Mouse (Mus musculus) midbrain, embryonic 10.5 days (tissue): ENCODE measurements around the gene Gm10842. TPM values are rescaled to one million over a fixed set of nuclear protein-coding genes. Genes with fewer than 3 reads are reported as not detected.
"Not testable (repeated sequence)": the region's sequence is repeated elsewhere in the genome, so short reads cannot be mapped to it uniquely, and the experiment has no call there.

Experiments
- DNase-seq: peaks from one replicate; pipeline ENCODE4 v3.0.0-alpha.2; 2017; ENCODE audit warnings: low spot score
- H3K27ac ChIP-seq: fragments of 300-500 bp; sonication (generic); replicated peaks from 2 replicates; pipeline ENCODE4 v1.5.1; 2016; ENCODE audit warnings: mild to moderate bottlenecking
- H3K27me3 ChIP-seq: fragments of 300-500 bp; sonication (generic); 2 replicates; pipeline ENCODE4 v1.6.1; 2016; ENCODE audit warnings: low read depth, mild to moderate bottlenecking; ENCODE audit not compliant: poor library complexity, severe bottlenecking
- H3K36me3 ChIP-seq: fragments of 300-500 bp; sonication (generic); 2 replicates; pipeline ENCODE4 v1.6.1; 2016; ENCODE audit warnings: mild to moderate bottlenecking, moderate library complexity
- H3K4me1 ChIP-seq: fragments of 300-500 bp; sonication (generic); 2 replicates; pipeline ENCODE4 v1.6.1; 2016
- H3K4me3 ChIP-seq: fragments of 300-500 bp; sonication (generic); 2 replicates; pipeline ENCODE4 v1.5.1; 2016; ENCODE audit warnings: mild to moderate bottlenecking, moderate library complexity
- H3K9me3 ChIP-seq: fragments of 300-500 bp; sonication (generic); replicated peaks from 2 replicates; pipeline ENCODE4 v1.6.1; 2016; ENCODE audit warnings: mild to moderate bottlenecking
- WGBS: fragments of 180-500 bp; shearing (Covaris S2); methylation state at CpG from one replicate; pipeline ENCODE4 v1.1.7; 2016; 5-methylcytosine and 5-hydroxymethylcytosine counted together
- polyA plus RNA-seq: library from polyadenylated mRNA; unstranded; fragments of >200 nt; fragmentation: Nextera tagmentation; extraction: Ambion mirVana; gene quantifications from 2 replicates; pipeline ENCODE4 v1.2.1, GENCODE M21; 2016

Gm10842 gene
- polyA plus RNA-seq, result not detected in 2 replicates

GRCm38 (mm10) chr11:105146593-105146992 lies at the start of gene Gm10842:
Gene Gm10842, plus strand, starts transcription at chr11:105146893.
- no peak for DNase-seq
- Histone ChIP-seq H3K27me3 (peaks cover 12% of the 10 kb centered on the region), H3K4me1 (peaks cover 6% of the 10 kb centered on the region), H3K4me3 (no peak within 1 kb of the TSS), H3K36me3 (peaks cover 7% of the 10 kb centered on the region; the same call in 1 of the 2 replicates), H3K9me3 (no peaks in the 10 kb centered on the region), H3K27ac (no peak within 1 kb of the TSS)
- 81% methylated on average over 3 of the region's 3 CpGs for WGBS

DNA sequence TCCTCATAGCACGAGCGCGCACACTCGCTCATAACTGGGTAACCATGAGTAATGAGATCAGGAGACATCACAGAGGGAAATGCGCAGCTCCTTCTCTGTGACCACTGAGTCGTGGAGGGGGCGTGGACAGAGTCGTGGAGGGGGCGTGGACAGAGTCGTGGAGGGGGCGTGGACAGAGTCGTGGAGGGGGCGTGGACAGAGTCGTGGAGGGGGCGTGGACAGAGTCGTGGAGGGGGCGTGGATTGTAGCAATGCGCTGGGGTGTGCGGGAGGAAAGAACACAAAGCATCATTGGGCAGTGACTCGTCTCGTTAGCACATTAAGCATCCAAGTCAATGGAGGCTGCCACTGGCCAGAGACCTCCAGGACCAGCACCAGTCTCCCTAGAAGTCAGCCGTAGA lies 34.2 kb upstream of the Gm10842 start:
- not testable (repeated sequence) for H3K36me3 ChIP-seq, H3K27ac ChIP-seq, H3K4me1 ChIP-seq, DNase-seq, H3K27me3 ChIP-seq, H3K9me3 ChIP-seq, H3K4me3 ChIP-seq
- WGBS, result 79% methylated on average over 22 of the region's 22 CpGs

GRCm38 (mm10) chr11:105117814-105118213 lies 28.9 kb upstream of the Gm10842 start:
- Histone ChIP-seq H3K4me3 (no peak overlapping the region), H3K27me3 (no peaks in the 10 kb centered on the region), H3K27ac (no peak overlapping the region), H3K9me3 (no peaks in the 10 kb centered on the region), H3K36me3 (no peaks in the 10 kb centered on the region), H3K4me1 (0 out of 2 replicates have a peak, but pooled peaks cover 3% of the 10 kb centered on the region)
- DNase-seq, result no peak
- WGBS, result 88% methylated on average over 7 of the region's 7 CpGs

GRCm38 (mm10) chr11:105120551-105121061 lies 26.1 kb upstream of the Gm10842 start:
- Histone ChIP-seq H3K9me3 (no peaks in the 10 kb centered on the region), H3K4me3 (no peak overlapping the region), H3K36me3 (no peaks in the 10 kb centered on the region), H3K4me1 (0 out of 2 replicates have a peak, but pooled peaks cover 3% of the 10 kb centered on the region), H3K27ac (no peak overlapping the region), H3K27me3 (no peaks in the 10 kb centered on the region)
- DNase-seq, result no peak
- 30% methylated on average over 4 of the region's 4 CpGs for WGBS

DNA sequence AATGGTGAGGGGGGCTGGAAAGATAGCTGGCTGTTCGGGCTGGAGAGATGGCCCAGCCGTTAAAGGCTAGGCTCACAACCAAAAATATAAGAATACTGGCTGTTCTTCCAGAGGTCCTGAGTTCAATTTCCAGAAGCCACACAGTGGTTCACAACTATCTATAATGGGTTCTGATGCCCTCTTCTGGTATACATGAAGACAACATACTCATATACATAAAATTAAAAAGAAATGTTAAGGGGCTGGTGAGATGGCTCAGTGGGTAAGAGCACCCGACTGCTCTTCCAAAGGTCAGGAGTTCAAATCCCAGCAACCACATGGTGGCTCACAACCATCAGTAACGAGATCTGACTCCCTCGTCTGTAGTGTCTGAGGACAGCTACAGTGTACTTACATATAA lies 24.9 kb upstream of the Gm10842 start:
- not testable (repeated sequence) for DNase-seq, H3K9me3 ChIP-seq, H3K27ac ChIP-seq, H3K36me3 ChIP-seq, H3K4me1 ChIP-seq, H3K27me3 ChIP-seq, H3K4me3 ChIP-seq
- 78% methylated on average over 5 of the region's 5 CpGs for WGBS

DNA sequence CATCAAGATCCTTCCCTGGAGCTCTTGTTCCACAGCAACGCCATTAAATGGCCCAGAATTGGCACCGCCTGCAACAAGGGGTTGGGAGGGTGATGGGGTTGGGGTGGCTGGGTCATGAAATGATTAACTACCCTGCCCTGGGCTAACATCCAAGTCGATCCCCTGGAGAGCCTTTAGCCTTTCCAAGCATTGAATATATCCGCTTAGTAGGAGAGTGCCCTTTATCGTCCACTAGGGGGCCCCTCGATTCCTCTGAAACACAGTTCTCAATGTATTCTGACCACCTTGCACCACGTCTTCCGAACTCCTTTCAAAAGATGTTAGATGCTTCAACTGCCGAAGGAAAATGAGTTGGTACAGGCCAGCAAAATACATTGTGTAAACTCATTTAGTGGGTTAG lies 22.7 kb upstream of the Gm10842 start:
- H3K4me1 ChIP-seq, result peaks cover 15% of the 10 kb centered on the region
- H3K36me3 ChIP-seq, result peaks cover 4% of the 10 kb centered on the region
- peak; percentile 50 for DNase-seq
- no peak overlapping the region for H3K4me3 ChIP-seq
- no peaks in the 10 kb centered on the region for H3K9me3 ChIP-seq
- WGBS, result 11% methylated on average over 9 of the region's 9 CpGs
- no peak overlapping the region for H3K27ac ChIP-seq
- H3K27me3 ChIP-seq, result no peaks in the 10 kb centered on the region

- Histone ChIP-seq H3K36me3 (peaks cover 24% of the 10 kb centered on the region), H3K4me3 (peak within 1 kb of the TSS; percentile 99), H3K9me3 (no peaks in the 10 kb centered on the region), H3K27ac (peak within 1 kb of the TSS; percentile 79), H3K27me3 (no peaks in the 10 kb centered on the region), H3K4me1 (peaks cover 13% of the 10 kb centered on the region)
- 3% methylated on average over 38 of the region's 38 CpGs for WGBS
- DNase-seq, result peak; percentile 90
Measured at GRCm38 (mm10) chr11:105125735-105126519, 20.8 kb upstream of the Gm10842 start, which contains the start of gene Mettl2. Gene Mettl2, plus strand, starts transcription at chr11:105126425.

GRCm38 (mm10) chr11:105126520-105127029 lies 20.1 kb upstream of the Gm10842 start:
- WGBS, result under 1% methylated on average over 49 of the region's 49 CpGs
- peaks cover 30% of the 10 kb centered on the region for H3K36me3 ChIP-seq
- DNase-seq, result no peak
- peak overlapping the region; percentile 79 for H3K27ac ChIP-seq
- H3K4me1 ChIP-seq, result peaks cover 13% of the 10 kb centered on the region
- no peaks in the 10 kb centered on the region for H3K27me3 ChIP-seq
- no peaks in the 10 kb centered on the region for H3K9me3 ChIP-seq
- H3K4me3 ChIP-seq, result peak overlapping the region; percentile 99

GRCm38 (mm10) chr11:105135692-105136091 lies 11.0 kb upstream of the Gm10842 start:
- no peaks in the 10 kb centered on the region for H3K9me3 ChIP-seq
- no peaks in the 10 kb centered on the region for H3K27me3 ChIP-seq
- H3K4me1 ChIP-seq, result no peaks in the 10 kb centered on the region
- 96% methylated on average over 7 of the region's 7 CpGs for WGBS
- no peak overlapping the region for H3K27ac ChIP-seq
- H3K36me3 ChIP-seq, result peaks cover 100% of the 10 kb centered on the region
- H3K4me3 ChIP-seq, result no peak overlapping the region
- no peak for DNase-seq

DNA sequence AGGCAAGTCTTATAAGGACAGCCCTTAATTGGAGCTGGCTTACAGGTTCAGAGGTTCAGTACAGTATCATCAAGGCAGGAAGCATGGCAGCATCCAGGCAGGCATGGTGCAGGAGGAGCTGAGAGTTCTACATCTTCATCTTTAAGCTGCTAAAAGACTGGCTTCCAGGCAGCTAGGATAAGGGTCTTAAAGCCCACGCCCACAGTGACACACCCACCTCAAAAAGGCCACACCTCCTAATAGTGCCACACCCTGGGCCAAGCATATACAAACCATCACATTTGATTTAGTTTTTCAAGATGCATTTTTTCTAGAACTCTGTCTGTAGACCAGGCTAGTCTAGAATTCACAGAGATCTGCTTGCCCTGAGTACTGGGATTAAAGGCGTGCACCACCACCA lies 9.4 kb upstream of the Gm10842 start:
- H3K36me3 ChIP-seq, result peaks cover 98% of the 10 kb centered on the region
- H3K27ac ChIP-seq, H3K27me3 ChIP-seq, H3K9me3 ChIP-seq, H3K4me1 ChIP-seq, DNase-seq, H3K4me3 ChIP-seq: not testable (repeated sequence)
- WGBS, result 95% methylated on average over 2 of the region's 2 CpGs

DNA sequence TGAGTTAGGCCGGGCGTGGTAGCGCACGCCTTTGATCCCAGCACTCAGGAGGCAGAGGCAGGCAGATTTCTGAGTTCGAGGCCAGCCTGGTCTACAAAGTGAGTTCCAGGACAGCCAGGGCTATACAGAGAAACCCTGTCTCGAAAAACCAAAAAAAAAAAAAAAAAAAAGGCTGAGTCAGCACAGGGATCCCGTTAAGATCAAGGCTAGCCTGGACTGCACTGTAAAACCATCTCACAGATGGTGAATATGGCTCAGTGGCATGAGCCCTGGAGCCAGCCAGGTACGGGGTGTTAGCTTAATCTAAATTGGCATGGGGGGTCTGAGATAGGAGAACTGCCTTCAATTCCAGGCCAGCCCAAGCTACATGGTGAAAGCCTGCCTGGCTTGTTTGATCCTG lies 6.2 kb upstream of the Gm10842 start:
- peaks cover 66% of the 10 kb centered on the region for H3K36me3 ChIP-seq
- H3K9me3 ChIP-seq, result not testable (repeated sequence)

DNA sequence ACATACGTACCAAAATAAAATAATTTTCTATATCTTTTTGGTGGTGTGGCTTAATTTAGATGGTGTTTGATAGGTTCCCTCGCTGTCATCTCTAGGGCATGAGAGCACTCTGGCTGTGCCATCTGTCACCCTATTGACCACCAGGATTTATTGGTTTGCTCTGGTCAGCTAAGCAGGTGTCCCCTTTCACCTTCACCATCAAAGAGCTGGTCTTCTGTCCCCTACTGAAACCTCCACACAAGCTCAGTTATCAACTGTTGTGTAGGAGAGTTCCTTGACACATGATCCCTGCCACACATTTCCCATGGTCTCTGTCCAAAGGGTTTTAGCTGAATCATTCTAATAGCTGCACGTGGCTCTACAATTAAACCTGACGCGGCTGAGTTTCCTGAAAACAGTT lies 5.6 kb upstream of the Gm10842 start:
- peaks cover 60% of the 10 kb centered on the region for H3K36me3 ChIP-seq
- no peaks in the 10 kb centered on the region for H3K9me3 ChIP-seq
- no peaks in the 10 kb centered on the region for H3K27me3 ChIP-seq
- DNase-seq, result no peak
- H3K4me1 ChIP-seq, result no peaks in the 10 kb centered on the region
- H3K4me3 ChIP-seq, result no peak overlapping the region
- WGBS, result 95% methylated on average over 5 of the region's 5 CpGs
- H3K27ac ChIP-seq, result no peak overlapping the region

More for the DNA sequence above, 6.2 kb upstream of the Gm10842 start:
- not testable (repeated sequence) for DNase-seq, H3K4me1 ChIP-seq, H3K27me3 ChIP-seq, H3K4me3 ChIP-seq, H3K27ac ChIP-seq
- WGBS, result 95% methylated on average over 7 of the region's 8 CpGs

DNA sequence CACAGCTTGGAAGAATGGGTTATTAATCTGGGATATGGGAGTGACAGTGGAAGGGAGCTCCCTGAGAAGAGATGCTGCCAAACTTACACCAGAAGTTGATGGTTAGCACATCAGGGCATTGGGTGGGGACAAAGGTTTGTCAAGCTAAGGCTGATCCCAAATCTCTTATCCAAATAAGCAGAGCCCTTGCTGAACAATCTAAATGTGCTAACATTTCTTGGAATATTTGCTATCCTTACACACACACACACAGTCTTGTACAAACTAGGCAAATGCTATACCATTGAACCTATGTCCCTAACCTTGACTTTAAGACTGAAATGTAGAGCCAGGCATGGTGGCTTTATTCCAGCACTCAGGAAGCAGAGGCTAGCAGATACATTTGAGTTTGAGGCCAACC lies 3.1 kb upstream of the Gm10842 start:
- H3K27ac ChIP-seq, result no peak overlapping the region
- H3K27me3 ChIP-seq, result no peaks in the 10 kb centered on the region
- no peaks in the 10 kb centered on the region for H3K4me1 ChIP-seq
- DNase-seq, result no peak
- H3K36me3 ChIP-seq, result peaks cover 36% of the 10 kb centered on the region
- H3K4me3 ChIP-seq, result no peak overlapping the region
- no peaks in the 10 kb centered on the region for H3K9me3 ChIP-seq
